Mouse (Mus musculus): ENCODE data around the gene Pdp2. TPM values are rescaled to one million over a fixed set of nuclear protein-coding genes. Genes with fewer than 3 reads are reported as not detected.

The Pdp2 gene
- polyA plus RNA-seq, 1 experiment from 2014 or later, result 17.4 TPM

- no peak overlapping the region for H3K9ac ChIP-seq (replicated peaks)
- H3K27ac ChIP-seq, result no peak overlapping the region
- H3K4me2 ChIP-seq (replicated peaks), result peak overlapping the region; percentile 38
- peaks cover 9% of the 10 kb centered on the region for H3K4me1 ChIP-seq (replicated peaks)
- no peaks in the 10 kb centered on the region for H3K9me3 ChIP-seq
- 0 out of 2 replicates have a peak, but pooled peaks cover 10% of the 10 kb centered on the region for H3K36me3 ChIP-seq
- peak overlapping the region; percentile 12 for H3K4me3 ChIP-seq (replicated peaks)
- peak; percentile 55 for ATAC-seq
- peaks cover 10% of the 10 kb centered on the region for H3K27me3 ChIP-seq
- WGBS, result under 1% methylated on average over 12 of the region's 12 CpGs
Observed at GRCm38 (mm10) chr8:104601941-104602371, 10.7 kb downstream of the Pdp2 start.

- 23% methylated on average over 21 of the region's 21 CpGs for WGBS
- H3K4me2 ChIP-seq (replicated peaks), result peak overlapping the region; percentile 38
- no peak overlapping the region for H3K9ac ChIP-seq (replicated peaks)
- peak overlapping the region; percentile 12; the same call in 1 of the 2 replicates for H3K4me3 ChIP-seq (replicated peaks)
- no peak overlapping the region for H3K27ac ChIP-seq
- ATAC-seq, result peak; percentile 93
- H3K4me1 ChIP-seq (replicated peaks), result peaks cover 9% of the 10 kb centered on the region
- peaks cover 10% of the 10 kb centered on the region for H3K27me3 ChIP-seq
- H3K36me3 ChIP-seq, result 0 out of 2 replicates have a peak, but pooled peaks cover 3% of the 10 kb centered on the region
- no peaks in the 10 kb centered on the region for H3K9me3 ChIP-seq
Observed at GRCm38 (mm10) chr8:104602468-104603244, 11.4 kb downstream of the Pdp2 start.

GRCm38 (mm10) chr8:104603245-104603593 is 12.0 kb downstream of the Pdp2 start:
- H3K9ac ChIP-seq (replicated peaks), result no peak overlapping the region
- H3K4me3 ChIP-seq (replicated peaks), result no peak overlapping the region
- peaks cover 9% of the 10 kb centered on the region for H3K4me1 ChIP-seq (replicated peaks)
- no peak for ATAC-seq
- WGBS, result 65% methylated on average over 4 of the region's 4 CpGs
- no peak overlapping the region for H3K27ac ChIP-seq
- peaks cover 10% of the 10 kb centered on the region for H3K27me3 ChIP-seq
- no peaks in the 10 kb centered on the region for H3K9me3 ChIP-seq
- H3K4me2 ChIP-seq (replicated peaks), result no peak overlapping the region
- no peaks in the 10 kb centered on the region for H3K36me3 ChIP-seq

GRCm38 (mm10) chr8:104606329-104606728 is 15.1 kb downstream of the Pdp2 start:
- no peak overlapping the region for H3K4me3 ChIP-seq (replicated peaks)
- peaks cover 9% of the 10 kb centered on the region for H3K4me1 ChIP-seq (replicated peaks)
- 59% methylated on average over 6 of the region's 6 CpGs for WGBS
- peaks cover 8% of the 10 kb centered on the region for H3K27me3 ChIP-seq
- no peak for ATAC-seq
- H3K9me3 ChIP-seq, result no peaks in the 10 kb centered on the region
- no peak overlapping the region for H3K4me2 ChIP-seq (replicated peaks)
- H3K27ac ChIP-seq, result no peak overlapping the region
- no peaks in the 10 kb centered on the region for H3K36me3 ChIP-seq
- no peak overlapping the region for H3K9ac ChIP-seq (replicated peaks)

GRCm38 (mm10) chr8:104607944-104608343 is 16.7 kb downstream of the Pdp2 start:
- Histone ChIP-seq H3K27ac (no peak overlapping the region), H3K4me3 (replicated peaks) (no peak overlapping the region), H3K4me1 (replicated peaks) (no peaks in the 10 kb centered on the region), H3K4me2 (replicated peaks) (no peak overlapping the region), H3K9ac (replicated peaks) (no peak overlapping the region), H3K27me3 (no peaks in the 10 kb centered on the region), H3K9me3 (no peaks in the 10 kb centered on the region), H3K36me3 (no peaks in the 10 kb centered on the region)
- 84% methylated on average over 2 of the region's 2 CpGs for WGBS
- ATAC-seq, result no peak

- ATAC-seq, result no peak
- 78% methylated on average over 8 of the region's 8 CpGs for WGBS
- H3K27ac ChIP-seq, result no peak overlapping the region
Observed at GRCm38 (mm10) chr8:104609222-104609621, 18.0 kb downstream of the Pdp2 start.

GRCm38 (mm10) chr8:104610185-104610766 is 19.0 kb downstream of the Pdp2 start:
- no peak overlapping the region for H3K4me3 ChIP-seq (replicated peaks)
- no peak overlapping the region for H3K27ac ChIP-seq
- no peak overlapping the region for H3K9ac ChIP-seq (replicated peaks)
- H3K4me1 ChIP-seq (replicated peaks), result no peaks in the 10 kb centered on the region
- no peak overlapping the region for H3K4me2 ChIP-seq (replicated peaks)
- 83% methylated on average over 12 of the region's 12 CpGs for WGBS
- H3K27me3 ChIP-seq, result no peaks in the 10 kb centered on the region
- H3K36me3 ChIP-seq, result no peaks in the 10 kb centered on the region
- no peak for ATAC-seq
- no peaks in the 10 kb centered on the region for H3K9me3 ChIP-seq

More at GRCm38 (mm10) chr8:104609222-104609621, 18.0 kb downstream of the Pdp2 start:
- no peaks in the 10 kb centered on the region for H3K9me3 ChIP-seq
- no peak overlapping the region for H3K4me3 ChIP-seq (replicated peaks)
- H3K27me3 ChIP-seq, result no peaks in the 10 kb centered on the region
- H3K9ac ChIP-seq (replicated peaks), result no peak overlapping the region
- no peaks in the 10 kb centered on the region for H3K36me3 ChIP-seq
- H3K4me1 ChIP-seq (replicated peaks), result no peaks in the 10 kb centered on the region
- no peak overlapping the region for H3K4me2 ChIP-seq (replicated peaks)

GRCm38 (mm10) chr8:104611613-104612012 is 20.4 kb downstream of the Pdp2 start:
- Histone ChIP-seq H3K36me3 (no peaks in the 10 kb centered on the region), H3K27me3 (no peaks in the 10 kb centered on the region), H3K4me2 (replicated peaks) (no peak overlapping the region), H3K4me1 (replicated peaks) (no peaks in the 10 kb centered on the region), H3K27ac (no peak overlapping the region), H3K4me3 (replicated peaks) (no peak overlapping the region), H3K9ac (replicated peaks) (no peak overlapping the region), H3K9me3 (no peaks in the 10 kb centered on the region)
- ATAC-seq, result no peak
- WGBS, result 77% methylated on average over 4 of the region's 4 CpGs

- H3K4me1 ChIP-seq (replicated peaks), result no peaks in the 10 kb centered on the region
- no peak overlapping the region for H3K4me2 ChIP-seq (replicated peaks)
- no peak for ATAC-seq
- no peaks in the 10 kb centered on the region for H3K9me3 ChIP-seq
- H3K27ac ChIP-seq, result no peak overlapping the region
- no peak overlapping the region for H3K4me3 ChIP-seq (replicated peaks)
- H3K27me3 ChIP-seq, result no peaks in the 10 kb centered on the region
- no peaks in the 10 kb centered on the region for H3K36me3 ChIP-seq
- WGBS, result 85% methylated on average over 4 of the region's 4 CpGs
- H3K9ac ChIP-seq (replicated peaks), result no peak overlapping the region
Observed at GRCm38 (mm10) chr8:104613119-104613518, 21.9 kb downstream of the Pdp2 start.

GRCm38 (mm10) chr8:104620765-104621164 is 29.5 kb downstream of the Pdp2 start:
- WGBS, result 84% methylated on average over 5 of the region's 5 CpGs
- Histone ChIP-seq H3K9ac (replicated peaks) (no peak overlapping the region), H3K4me3 (replicated peaks) (no peak overlapping the region), H3K9me3 (no peaks in the 10 kb centered on the region), H3K4me1 (replicated peaks) (no peaks in the 10 kb centered on the region), H3K27ac (no peak overlapping the region), H3K36me3 (no peaks in the 10 kb centered on the region), H3K4me2 (replicated peaks) (no peak overlapping the region), H3K27me3 (0 out of 2 replicates have a peak, but pooled peaks cover 2% of the 10 kb centered on the region)
- ATAC-seq, result no peak

GRCm38 (mm10) chr8:104624161-104624560 is 32.9 kb downstream of the Pdp2 start, which contains the start of gene Cdh16:
Cdh16 (minus strand) TSS chr8:104624396.
- H3K27ac ChIP-seq, result no peak within 1 kb of the TSS
- no peak within 1 kb of the TSS for H3K9ac ChIP-seq (replicated peaks)
- H3K4me2 ChIP-seq (replicated peaks), result no peak within 1 kb of the TSS
- H3K9me3 ChIP-seq, result no peaks in the 10 kb centered on the region
- H3K4me3 ChIP-seq (replicated peaks), result no peak within 1 kb of the TSS
- no peaks in the 10 kb centered on the region for H3K36me3 ChIP-seq
- ATAC-seq, result no peak
- H3K27me3 ChIP-seq, result peaks cover 5% of the 10 kb centered on the region
- no peaks in the 10 kb centered on the region for H3K4me1 ChIP-seq (replicated peaks)
- WGBS, result 79% methylated on average over 6 of the region's 6 CpGs

GRCm38 (mm10) chr8:104627065-104627740 is 36.0 kb downstream of the Pdp2 start:
- 74% methylated on average over 3 of the region's 4 CpGs for WGBS
- Histone ChIP-seq H3K27me3 (peaks cover 30% of the 10 kb centered on the region), H3K9ac (replicated peaks) (no peak overlapping the region), H3K9me3 (no peaks in the 10 kb centered on the region), H3K4me2 (replicated peaks) (no peak overlapping the region), H3K4me3 (replicated peaks) (no peak overlapping the region), H3K36me3 (no peaks in the 10 kb centered on the region), H3K27ac (no peak overlapping the region), H3K4me1 (replicated peaks) (peaks cover 8% of the 10 kb centered on the region)
- no peak for ATAC-seq

All from midbrain, embryonic 13.5 days (tissue).